Mouse (Mus musculus) neural tube, embryonic 12.5 days (tissue): Measurements from ENCODE around the gene Fermt3. TPM values are rescaled to one million over a fixed set of nuclear protein-coding genes. Genes with fewer than 3 reads are reported as not detected.
A peak's percentile ranks its signal among the peaks of the same experiment; 100 is the strongest.

Source experiments
- ATAC-seq: fragments of 200-750 bp; cut with Nextera tagmentation; 2 replicates; pipeline ENCODE4 v1.8.0; 2017; ENCODE audit warnings: low read depth, mild to moderate bottlenecking, moderate TSS enrichment, moderate library complexity; ENCODE audit not compliant: low FRiP score
- H3K27ac ChIP-seq: fragments of 300-500 bp; sonication (generic); 2 replicates; pipeline ENCODE4 v1.5.1; 2016
- H3K27me3 ChIP-seq: fragments of 300-500 bp; sonication (generic); replicated peaks from 2 replicates; pipeline ENCODE4 v1.6.1; 2016; ENCODE audit warnings: mild to moderate bottlenecking
- H3K36me3 ChIP-seq: fragments of 300-500 bp; sonication (generic); 2 replicates; pipeline ENCODE4 v1.6.1; 2016; ENCODE audit warnings: mild to moderate bottlenecking
- H3K4me1 ChIP-seq: fragments of 300-500 bp; sonication (generic); 2 replicates; pipeline ENCODE4 v1.6.1; 2016
- H3K4me2 ChIP-seq: fragments of 300-500 bp; sonication (generic); replicated peaks from 2 replicates; pipeline ENCODE4 v1.6.1; 2016; ENCODE audit warnings: mild to moderate bottlenecking
- H3K4me3 ChIP-seq: fragments of 300-500 bp; sonication (generic); 2 replicates; pipeline ENCODE4 v1.5.1; 2016
- H3K9ac ChIP-seq: fragments of 300-500 bp; sonication (generic); 2 replicates; pipeline ENCODE4 v1.6.1; 2016; ENCODE audit warnings: mild to moderate bottlenecking
- H3K9me3 ChIP-seq: fragments of 300-500 bp; sonication (generic); 2 replicates; pipeline ENCODE4 v1.6.1; 2016; ENCODE audit warnings: mild to moderate bottlenecking
- WGBS: fragments of 180-500 bp; shearing (Covaris S2); methylation state at CpG from one replicate; pipeline ENCODE4 v1.1.7; 2016; 5-methylcytosine and 5-hydroxymethylcytosine counted together
- polyA plus RNA-seq: library from polyadenylated mRNA; unstranded; fragments of >200 nt; fragmentation: Nextera tagmentation; extraction: Ambion mirVana; gene quantifications from 2 replicates; pipeline ENCODE4 v1.2.1, GENCODE M21; 2016

Fermt3 gene
- polyA plus RNA-seq, 1 experiment from 2014 or later, result 6.9 TPM

DNA sequence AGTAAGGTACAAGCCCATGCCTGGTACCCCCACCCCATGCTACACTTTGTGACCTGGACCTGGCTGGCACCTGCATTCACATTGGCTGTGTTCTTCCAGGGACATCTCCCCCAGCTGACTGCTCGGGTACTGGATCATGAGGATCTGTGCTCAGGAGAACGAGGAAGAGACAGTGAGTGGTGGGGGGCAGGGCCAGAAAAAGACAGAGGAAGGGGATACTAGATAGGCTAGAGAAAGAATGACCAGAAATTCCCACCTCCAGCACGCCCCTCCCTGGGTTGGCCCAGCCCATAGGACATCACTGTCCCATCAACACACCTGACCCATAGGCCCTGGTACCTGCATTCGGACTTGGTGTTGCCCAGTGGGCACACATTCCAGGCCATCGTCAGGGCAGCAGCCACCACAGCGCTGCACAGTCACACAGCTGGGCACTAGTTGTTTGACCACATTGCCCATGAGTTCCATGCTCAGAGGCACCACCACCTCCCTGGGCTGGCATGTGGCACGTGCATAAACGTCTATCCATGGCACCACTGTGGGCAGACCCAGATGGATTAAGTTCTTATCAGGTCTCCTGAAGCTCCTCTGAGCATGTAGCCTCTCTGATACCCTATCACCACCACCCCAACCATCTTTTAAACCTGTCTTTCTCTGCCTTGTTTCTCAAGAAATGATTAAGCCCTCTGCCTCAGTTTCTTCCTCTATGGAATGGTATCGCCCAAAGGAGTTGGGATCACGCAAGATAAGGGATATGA, 33.1 kb downstream of the Fermt3 start:
- no peaks in the 10 kb centered on the region for H3K27me3 ChIP-seq

DNA sequence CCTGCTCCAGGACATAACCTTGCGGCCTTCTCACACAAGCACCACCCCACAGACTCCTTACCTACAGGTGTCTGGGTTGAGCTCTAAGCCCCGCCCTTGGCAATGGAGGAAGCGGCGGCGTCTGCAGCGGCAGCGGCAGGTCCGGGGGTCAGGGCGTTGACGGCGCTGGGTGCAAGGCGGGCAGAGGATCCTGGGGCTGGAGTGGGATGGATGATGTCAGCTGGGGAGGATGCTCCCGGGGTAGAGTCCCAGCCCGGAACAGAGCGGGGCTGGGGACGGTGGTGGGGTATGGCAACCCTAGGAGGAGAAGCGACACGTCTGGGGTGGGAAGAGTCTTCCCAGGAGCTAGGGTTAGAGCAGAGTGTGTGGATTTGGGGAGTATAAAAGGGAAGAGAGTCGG, 34.0 kb downstream of the Fermt3 start:
- peaks cover 25% of the 10 kb centered on the region for H3K36me3 ChIP-seq
- no peak overlapping the region for H3K4me2 ChIP-seq
- 81% methylated on average over 19 of the region's 19 CpGs for WGBS
- no peak overlapping the region for H3K27ac ChIP-seq
- H3K9ac ChIP-seq, result no peak overlapping the region
- no peak for ATAC-seq
- H3K9me3 ChIP-seq, result no peaks in the 10 kb centered on the region
- H3K4me3 ChIP-seq, result no peak overlapping the region
- H3K27me3 ChIP-seq, result no peaks in the 10 kb centered on the region
- H3K4me1 ChIP-seq, result peaks cover 31% of the 10 kb centered on the region

More for the DNA sequence above, 33.1 kb downstream of the Fermt3 start:
- 85% methylated on average over 10 of the region's 10 CpGs for WGBS
- Histone ChIP-seq H3K36me3 (peaks cover 25% of the 10 kb centered on the region), H3K9ac (0 out of 2 replicates have a peak overlapping the region, but pooled peaks have one; percentile 93), H3K9me3 (no peaks in the 10 kb centered on the region), H3K4me1 (peaks cover 26% of the 10 kb centered on the region), H3K27ac (no peak overlapping the region), H3K4me2 (peak overlapping the region; percentile 97), H3K4me3 (peak overlapping the region; percentile 83)
- no peak for ATAC-seq

DNA sequence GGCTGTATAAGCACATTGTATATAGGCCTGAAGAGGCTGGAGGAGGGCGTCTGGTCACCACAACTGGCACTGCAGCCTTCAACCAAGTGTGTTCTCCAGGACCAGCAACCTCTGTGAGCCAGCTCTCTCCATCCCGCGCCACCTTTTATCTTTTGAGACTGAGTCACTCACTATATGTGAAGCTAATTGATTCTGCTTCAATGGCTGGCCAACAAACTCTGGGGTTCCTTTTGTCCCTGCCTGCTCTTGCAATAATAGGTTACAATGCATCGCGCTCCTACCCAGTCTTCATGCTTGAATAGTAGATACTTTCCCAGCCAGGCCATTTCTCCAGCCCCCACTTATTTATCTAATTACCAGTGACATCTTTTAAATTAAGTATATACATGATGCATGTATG, 35.6 kb downstream of the Fermt3 start:
- no peak overlapping the region for H3K9ac ChIP-seq
- ATAC-seq, result no peak
- H3K4me1 ChIP-seq, result peaks cover 42% of the 10 kb centered on the region
- no peaks in the 10 kb centered on the region for H3K9me3 ChIP-seq
- WGBS, result 49% methylated on average over 5 of the region's 5 CpGs
- H3K27me3 ChIP-seq, result no peaks in the 10 kb centered on the region
- no peak overlapping the region for H3K27ac ChIP-seq
- no peak overlapping the region for H3K4me2 ChIP-seq
- H3K36me3 ChIP-seq, result peaks cover 25% of the 10 kb centered on the region
- H3K4me3 ChIP-seq, result no peak overlapping the region

DNA sequence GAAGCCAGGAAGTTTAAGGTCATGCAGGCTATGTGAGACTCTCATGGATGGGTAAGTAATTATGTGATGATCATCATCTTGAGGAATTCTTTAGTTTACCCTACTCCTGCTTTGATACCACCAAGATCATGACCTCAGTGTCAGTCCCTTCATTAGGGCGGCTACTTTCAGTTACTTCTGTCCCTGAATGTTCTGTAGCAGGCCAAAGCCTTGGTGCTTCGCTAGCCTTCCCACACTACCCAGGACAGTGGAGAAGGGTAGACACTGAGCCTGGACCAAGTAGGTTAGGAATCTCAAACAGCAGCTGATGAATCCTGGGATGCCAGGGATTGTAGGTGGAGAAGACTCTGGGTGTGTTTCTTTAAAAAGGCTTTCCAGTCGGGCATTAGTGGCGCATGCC, 37.8 kb downstream of the Fermt3 start:
- no peak overlapping the region for H3K27ac ChIP-seq
- peaks cover 44% of the 10 kb centered on the region for H3K36me3 ChIP-seq
- ATAC-seq, result no peak
- peak overlapping the region; percentile 77 for H3K4me2 ChIP-seq
- H3K4me1 ChIP-seq, result peaks cover 44% of the 10 kb centered on the region
- H3K9me3 ChIP-seq, result no peaks in the 10 kb centered on the region
- H3K4me3 ChIP-seq, result no peak overlapping the region
- no peak overlapping the region for H3K9ac ChIP-seq
- H3K27me3 ChIP-seq, result no peaks in the 10 kb centered on the region
- 90% methylated on average over 4 of the region's 4 CpGs for WGBS

DNA sequence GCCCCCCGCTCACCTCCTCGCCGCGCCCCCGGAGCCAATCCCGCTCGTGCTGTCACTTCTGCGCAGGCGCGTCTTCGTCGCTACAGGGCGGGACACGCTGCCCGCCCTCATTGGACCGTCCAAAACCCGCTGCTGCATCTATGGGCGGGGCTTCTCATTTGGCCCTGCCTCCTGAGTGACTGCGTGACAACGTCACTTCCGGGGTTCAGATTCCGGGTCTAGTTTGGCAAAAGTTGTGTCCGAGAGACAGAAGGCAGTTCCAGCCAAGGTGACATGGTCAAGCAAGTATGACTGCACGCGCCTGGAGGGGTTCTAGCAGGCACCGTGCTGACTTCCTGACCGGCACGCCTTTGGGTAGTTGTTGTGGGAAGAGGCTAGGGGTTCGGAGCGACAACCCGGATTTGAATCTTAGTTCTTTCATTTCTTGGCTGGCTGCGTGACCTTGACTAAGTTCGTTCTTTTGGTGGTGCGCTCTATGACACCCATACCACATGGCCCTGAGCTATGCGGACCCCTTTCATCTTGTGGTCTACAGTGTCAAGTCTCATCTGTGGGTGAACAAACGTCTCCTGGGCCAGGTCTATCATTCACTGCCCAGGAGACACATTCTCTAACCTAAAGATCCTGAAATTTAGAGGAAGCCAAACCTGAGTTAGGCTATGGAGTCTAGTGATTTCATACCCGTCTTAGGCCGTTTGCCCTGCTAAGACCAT, 38.7 kb downstream of the Fermt3 start, which contains the start of gene Fkbp2:
Gene Fkbp2, minus strand, starts transcription at position 121 of the 713 bp plus-strand sequence.
- Histone ChIP-seq H3K27me3 (no peaks in the 10 kb centered on the region), H3K9me3 (no peaks in the 10 kb centered on the region), H3K4me1 (peaks cover 47% of the 10 kb centered on the region), H3K9ac (peak within 1 kb of the TSS; percentile 81), H3K4me2 (peak within 1 kb of the TSS; percentile 77), H3K4me3 (peak within 1 kb of the TSS; percentile 69), H3K36me3 (peaks cover 44% of the 10 kb centered on the region), H3K27ac (peak within 1 kb of the TSS; percentile 75)
- WGBS, result 1% methylated on average over 38 of the region's 38 CpGs
- ATAC-seq, result peak; percentile 85

DNA sequence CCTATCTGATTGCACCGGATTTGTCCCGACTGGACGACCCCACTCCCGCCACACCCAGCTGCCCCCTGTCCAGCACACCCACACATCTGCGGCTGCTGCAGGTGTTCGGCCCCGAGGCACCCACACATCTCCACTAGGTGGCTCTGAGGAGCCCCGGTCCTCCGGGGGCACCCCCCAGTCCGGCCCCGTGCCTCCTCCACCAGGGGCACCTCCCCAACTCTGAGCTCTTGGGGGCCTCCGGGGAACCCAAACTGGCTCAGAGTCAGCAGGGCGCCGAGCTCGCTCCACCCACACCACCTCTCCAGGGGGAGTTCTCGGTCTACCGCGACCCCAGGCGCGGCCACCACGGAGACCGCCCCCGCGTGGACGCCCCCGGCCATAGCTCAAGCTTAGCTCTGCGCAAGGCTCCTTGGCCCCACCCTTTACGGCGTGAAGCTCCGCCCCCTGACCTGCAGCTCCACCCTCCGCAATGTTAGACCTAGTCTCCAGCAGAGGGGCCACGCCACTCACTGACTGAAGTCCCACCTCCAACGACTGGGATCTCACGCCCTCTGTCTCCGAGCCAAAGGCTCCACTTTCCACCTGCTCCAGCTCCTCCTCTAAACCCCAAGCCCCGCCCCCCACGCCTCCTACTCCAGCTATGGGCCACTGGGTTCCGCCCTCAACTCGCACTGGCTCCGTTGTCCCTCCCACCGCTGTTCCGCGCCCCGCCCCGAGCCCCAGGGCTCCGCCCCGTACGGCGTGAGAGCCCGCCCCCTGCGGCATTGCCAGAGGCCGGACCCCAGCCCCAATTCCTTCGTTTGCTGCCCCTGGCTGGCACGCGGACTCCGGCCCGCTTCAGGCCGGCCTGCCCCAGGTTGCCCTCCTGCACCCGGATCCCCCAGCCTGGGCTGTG, 39.5 kb downstream of the Fermt3 start:
- H3K9me3 ChIP-seq, result no peaks in the 10 kb centered on the region
- under 1% methylated on average over 59 of the region's 59 CpGs for WGBS
- H3K4me3 ChIP-seq, result peak overlapping the region; percentile 69
- peaks cover 47% of the 10 kb centered on the region for H3K4me1 ChIP-seq
- ATAC-seq, result peak; percentile 83
- H3K36me3 ChIP-seq, result peaks cover 37% of the 10 kb centered on the region
- H3K27me3 ChIP-seq, result no peaks in the 10 kb centered on the region
- peak overlapping the region; percentile 77 for H3K4me2 ChIP-seq
- peak overlapping the region; percentile 75 for H3K27ac ChIP-seq
- peak overlapping the region; percentile 81 for H3K9ac ChIP-seq

DNA sequence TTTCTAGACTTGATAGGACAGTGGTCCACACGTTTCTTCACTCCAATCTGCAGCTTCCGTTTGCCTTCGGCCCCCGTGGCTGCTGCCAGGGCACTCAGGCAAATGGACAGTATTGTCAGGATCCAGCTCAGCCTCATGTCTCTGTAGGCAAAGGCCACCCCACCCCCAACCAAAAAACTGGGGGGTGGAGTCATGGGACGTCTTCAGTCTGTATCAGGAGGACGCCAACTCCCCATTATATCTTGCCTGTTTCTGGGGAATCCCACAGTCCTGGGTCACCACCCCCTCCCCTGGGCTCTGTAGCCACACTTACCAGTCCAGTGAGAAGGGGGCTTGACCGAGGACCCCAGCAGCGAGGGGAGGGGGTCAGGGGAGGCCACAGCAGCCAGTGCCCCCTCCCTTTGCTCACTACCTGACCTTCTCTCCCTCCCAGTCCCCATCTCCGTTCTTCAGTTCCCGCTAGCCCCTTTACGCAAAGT, 40.2 kb downstream of the Fermt3 start:
- ATAC-seq, result no peak

DNA sequence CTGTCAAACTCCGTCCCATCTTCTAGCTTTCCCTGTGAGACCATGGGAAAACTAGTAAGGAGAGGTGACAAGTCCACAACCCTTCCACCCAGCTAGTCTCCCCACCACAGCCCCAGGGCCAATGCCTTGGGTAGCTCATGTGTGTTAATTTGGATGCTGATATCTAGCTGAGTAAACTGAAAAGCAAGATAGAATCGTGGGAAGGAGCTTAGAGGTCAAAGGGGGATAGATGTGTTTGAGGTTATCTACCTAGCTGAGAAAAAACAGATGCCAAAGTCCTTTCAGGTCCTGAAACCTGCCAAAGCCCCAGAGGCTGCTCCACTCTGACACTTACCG, 40.7 kb downstream of the Fermt3 start:
- WGBS, result 57% methylated on average over 3 of the region's 3 CpGs
- no peak for ATAC-seq
- Histone ChIP-seq H3K4me3 (peak overlapping the region; percentile 69), H3K36me3 (peaks cover 31% of the 10 kb centered on the region), H3K4me1 (peaks cover 53% of the 10 kb centered on the region), H3K9me3 (no peaks in the 10 kb centered on the region), H3K4me2 (peak overlapping the region; percentile 77), H3K27me3 (no peaks in the 10 kb centered on the region), H3K9ac (peak overlapping the region; percentile 81), H3K27ac (0 out of 2 replicates have a peak overlapping the region, but pooled peaks have one; percentile 75)

More for the DNA sequence above, 40.2 kb downstream of the Fermt3 start:
- 14% methylated on average over 11 of the region's 11 CpGs for whole genome bisulfite sequencing
- Histone ChIP-seq H3K9me3 (no peaks in the 10 kb centered on the region), H3K27ac (peak overlapping the region; percentile 75; the same call in 1 of the 2 replicates), H3K4me1 (peaks cover 49% of the 10 kb centered on the region), H3K4me2 (peak overlapping the region; percentile 77), H3K36me3 (peaks cover 35% of the 10 kb centered on the region), H3K27me3 (no peaks in the 10 kb centered on the region), H3K4me3 (peak overlapping the region; percentile 69), H3K9ac (peak overlapping the region; percentile 81)

DNA sequence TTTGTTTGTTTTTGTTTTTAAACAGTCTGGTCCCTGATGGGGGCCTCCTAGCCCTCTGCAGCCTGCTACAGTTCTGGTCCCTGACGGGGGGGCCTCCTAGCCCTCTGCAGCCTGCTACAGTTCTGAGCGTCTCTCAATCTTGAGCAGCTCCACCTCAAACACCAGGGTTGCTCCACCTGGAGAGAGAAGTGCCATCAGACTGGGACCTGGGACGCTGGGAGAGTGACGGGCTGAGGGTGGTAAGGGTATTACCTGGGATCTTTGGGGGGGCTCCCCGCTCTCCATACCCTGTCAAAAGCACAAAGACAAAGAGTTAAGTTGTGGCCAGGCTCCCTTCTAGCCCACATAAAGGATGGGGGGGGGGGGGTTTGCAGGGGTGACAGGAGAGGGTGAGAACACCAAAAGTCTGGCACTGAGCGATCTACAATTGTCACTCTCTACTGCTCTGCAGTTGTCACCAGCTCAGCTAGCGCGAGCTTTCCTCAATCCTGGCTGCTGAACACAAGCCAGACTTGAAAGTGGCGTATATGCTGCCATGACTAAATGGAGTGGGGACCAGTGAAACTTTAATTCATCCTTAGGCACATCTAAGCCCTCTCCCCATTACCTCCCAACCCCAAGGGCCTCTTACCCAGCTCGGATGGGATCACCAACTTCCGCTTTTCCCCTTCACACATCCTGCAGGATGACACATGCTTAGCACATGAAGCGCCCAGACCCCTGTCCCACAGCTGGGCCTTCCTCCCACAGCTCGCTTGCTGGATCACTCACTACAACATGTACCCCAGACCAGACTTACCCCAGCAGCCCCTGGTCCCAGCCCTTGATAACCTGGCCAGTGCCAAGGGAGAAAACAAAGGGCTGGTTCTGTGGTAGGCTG, 41.3 kb downstream of the Fermt3 start:
- 83% methylated on average over 13 of the region's 13 CpGs for WGBS
- peak overlapping the region; percentile 40; the same call in 1 of the 2 replicates for H3K9ac ChIP-seq
- H3K4me1 ChIP-seq, result peaks cover 57% of the 10 kb centered on the region

DNA sequence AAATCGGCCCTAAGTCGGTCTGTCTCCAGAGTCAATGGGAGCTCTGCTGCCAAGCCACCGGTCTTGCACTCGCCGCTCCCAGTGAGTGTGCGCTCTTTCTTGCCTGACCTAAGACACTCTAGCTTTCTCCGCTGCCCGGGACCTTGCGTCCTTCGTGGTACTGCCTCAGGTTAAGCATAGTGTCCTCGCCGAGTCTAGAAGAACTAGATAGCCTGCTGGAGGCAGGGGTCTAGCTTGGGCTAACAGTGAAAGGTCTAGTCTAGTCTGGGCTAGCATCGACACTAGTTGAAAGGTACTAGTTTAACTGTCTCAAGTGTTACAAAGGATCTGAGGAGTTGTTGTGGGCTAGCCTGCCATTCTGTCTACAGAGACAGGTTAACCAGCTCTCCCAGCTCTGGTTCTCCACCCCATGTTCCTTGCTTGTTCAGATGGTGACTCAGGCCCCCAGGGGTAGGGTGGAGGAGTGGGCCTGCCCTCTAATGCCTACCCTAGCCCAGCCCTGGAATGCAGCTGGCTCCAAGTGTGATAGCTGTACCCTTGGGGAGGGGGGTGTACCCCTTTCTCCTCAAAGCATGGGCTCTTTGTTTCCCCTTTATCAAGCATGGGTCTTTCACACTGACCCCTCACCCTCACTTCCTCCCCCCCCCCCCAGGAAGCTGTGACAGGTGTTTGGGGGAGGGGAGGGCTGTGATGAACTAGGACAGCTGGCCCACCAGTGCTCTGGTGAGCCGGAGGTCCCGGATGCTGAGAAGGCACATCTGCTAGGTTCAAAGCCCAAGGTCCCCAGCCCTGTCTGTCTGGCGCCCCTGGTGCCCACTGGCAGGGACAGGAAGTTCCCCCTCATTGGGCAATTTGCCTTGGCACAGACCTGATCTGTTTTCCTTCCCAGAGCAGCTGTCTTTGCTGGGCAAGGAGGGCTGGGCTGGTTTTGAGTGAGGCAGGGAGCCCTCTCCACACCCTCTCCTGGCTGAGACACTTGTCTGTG, 43.4 kb downstream of the Fermt3 start, which contains the start of gene Plcb3:
Gene Plcb3, minus strand, starts transcription at position 934 of the 985 bp plus-strand sequence.
- Histone ChIP-seq H3K27ac (peak within 1 kb of the TSS; percentile 81), H3K27me3 (no peaks in the 10 kb centered on the region), H3K9ac (peak within 1 kb of the TSS; percentile 89), H3K4me2 (peak within 1 kb of the TSS; percentile 76), H3K9me3 (no peaks in the 10 kb centered on the region), H3K36me3 (peaks cover 19% of the 10 kb centered on the region), H3K4me1 (peaks cover 56% of the 10 kb centered on the region), H3K4me3 (peak within 1 kb of the TSS; percentile 67)
- under 1% methylated on average over 16 of the region's 16 CpGs for WGBS
- ATAC-seq, result peak; percentile 19; the same call in 1 of the 2 replicates

More for the DNA sequence above, 41.3 kb downstream of the Fermt3 start:
- Histone ChIP-seq H3K27me3 (no peaks in the 10 kb centered on the region), H3K27ac (no peak overlapping the region), H3K4me2 (peak overlapping the region; percentile 77), H3K36me3 (peaks cover 27% of the 10 kb centered on the region), H3K9me3 (no peaks in the 10 kb centered on the region), H3K4me3 (peak overlapping the region; percentile 5; the same call in 1 of the 2 replicates)
- ATAC-seq, result no peak
